Mouse (Mus musculus): ENCODE results near the gene Gtf2a1l. TPM values are rescaled to one million over a fixed set of nuclear protein-coding genes. Genes with fewer than 3 reads are reported as not detected.
A peak's percentile ranks its signal among the peaks of the same experiment; 100 is the strongest.

Gtf2a1l gene
- polyA plus RNA-seq, 1 experiment from 2014 or later = not detected

- ATAC-seq (ENCODE audit: insufficient number of reproducible peaks, insufficient read depth, low FRiP score, low read depth) = no peak
- peak overlapping the region; percentile 27 to 32; a peak in 3 of 4 replicates for H3K4me3 ChIP-seq (ENCODE audit: control insufficient read depth in 1 of 2, insufficient read depth in 1 of 2, low read depth in 1 of 2, low read length in 2 of 2)
- no peaks in the 10 kb centered on the region for H3K27me3 ChIP-seq (ENCODE audit: control insufficient read depth, insufficient read depth, low read length)
- H3K4me2 ChIP-seq (ENCODE audit: low read length) = peak overlapping the region; percentile 54
- WGBS = 26% methylated on average over 7 of the region's 7 CpGs
- peak overlapping the region; percentile 60 for H3K9ac ChIP-seq (ENCODE audit: low read length)
- peaks cover 39 to 57% of the 10 kb centered on the region in 2 experiments for H3K4me1 ChIP-seq (ENCODE audit: control insufficient read depth in 2 of 2, insufficient read depth in 2 of 2, low read length in 2 of 2)
- peak overlapping the region; percentile 81 to 94 for H3K27ac ChIP-seq (replicated peaks in 1 of 2; ENCODE audit: control insufficient read depth in 1 of 2, insufficient read depth in 1 of 2, low read depth in 2 of 2, low read length in 2 of 2)
- H3K9me3 ChIP-seq (ENCODE audit: control insufficient read depth, low read length) = no peaks in the 10 kb centered on the region
- 0 out of 2 replicates have a peak, but pooled peaks cover 7% of the 10 kb centered on the region for H3K36me3 ChIP-seq (ENCODE audit: control insufficient read depth, insufficient read depth, low read length)
Measured at GRCm38 (mm10) chr17:88626347-88626811, 42.1 kb upstream of the Gtf2a1l start.

GRCm38 (mm10) chr17:88627150-88627549 lies 41.3 kb upstream of the Gtf2a1l start:
- Histone ChIP-seq H3K27ac (replicated peaks in 1 of 2; ENCODE audit: control insufficient read depth in 1 of 2, insufficient read depth in 1 of 2, low read depth in 2 of 2, low read length in 2 of 2) (peak overlapping the region; percentile 81 to 94), H3K36me3 (ENCODE audit: control insufficient read depth, insufficient read depth, low read length) (0 out of 2 replicates have a peak, but pooled peaks cover 4% of the 10 kb centered on the region), H3K27me3 (ENCODE audit: control insufficient read depth, insufficient read depth, low read length) (no peaks in the 10 kb centered on the region), H3K9me3 (ENCODE audit: control insufficient read depth, low read length) (no peaks in the 10 kb centered on the region), H3K4me2 (ENCODE audit: low read length) (peak overlapping the region; percentile 54), H3K4me3 (ENCODE audit: control insufficient read depth in 1 of 2, insufficient read depth in 1 of 2, low read depth in 1 of 2, low read length in 2 of 2) (peak overlapping the region; percentile 27 to 32), H3K4me1 (ENCODE audit: control insufficient read depth in 2 of 2, insufficient read depth in 2 of 2, low read length in 2 of 2) (peaks cover 39 to 64% of the 10 kb centered on the region in 2 experiments), H3K9ac (ENCODE audit: low read length) (peak overlapping the region; percentile 60)
- ATAC-seq (ENCODE audit: insufficient number of reproducible peaks, insufficient read depth, low FRiP score, low read depth) = no peak
- 56% methylated on average over 7 of the region's 7 CpGs for WGBS

- Histone ChIP-seq H3K36me3 (ENCODE audit: control insufficient read depth, insufficient read depth, low read length) (0 out of 2 replicates have a peak, but pooled peaks cover 7% of the 10 kb centered on the region), H3K4me1 (ENCODE audit: control insufficient read depth in 2 of 2, insufficient read depth in 2 of 2, low read length in 2 of 2) (peaks cover 39 to 64% of the 10 kb centered on the region in 2 experiments), H3K9ac (ENCODE audit: low read length) (peak overlapping the region; percentile 6; the same call in 1 of the 2 replicates), H3K4me2 (ENCODE audit: low read length) (peak overlapping the region; percentile 54), H3K4me3 (ENCODE audit: control insufficient read depth in 1 of 2, insufficient read depth in 1 of 2, low read depth in 1 of 2, low read length in 2 of 2) (no peak overlapping the region), H3K27ac (replicated peaks in 1 of 2; ENCODE audit: control insufficient read depth in 1 of 2, insufficient read depth in 1 of 2, low read depth in 2 of 2, low read length in 2 of 2) (peak overlapping the region; percentile 55 to 94; a peak in 3 of 4 replicates), H3K9me3 (ENCODE audit: control insufficient read depth, low read length) (no peaks in the 10 kb centered on the region), H3K27me3 (ENCODE audit: control insufficient read depth, insufficient read depth, low read length) (no peaks in the 10 kb centered on the region)
- whole genome bisulfite sequencing = 24% methylated on average over 10 of the region's 10 CpGs
- ATAC-seq (ENCODE audit: insufficient number of reproducible peaks, insufficient read depth, low FRiP score, low read depth) = peak; percentile 80
Measured at GRCm38 (mm10) chr17:88628676-88629380, 39.6 kb upstream of the Gtf2a1l start.

GRCm38 (mm10) chr17:88629381-88629759 lies 39.1 kb upstream of the Gtf2a1l start:
- peak overlapping the region; percentile 54 for H3K4me2 ChIP-seq (ENCODE audit: low read length)
- 0 out of 2 replicates have a peak, but pooled peaks cover 4% of the 10 kb centered on the region for H3K36me3 ChIP-seq (ENCODE audit: control insufficient read depth, insufficient read depth, low read length)
- peak overlapping the region in 1 of 2 experiments; percentile 3; a peak in 1 of 4 replicates for H3K4me3 ChIP-seq (ENCODE audit: control insufficient read depth in 1 of 2, insufficient read depth in 1 of 2, low read depth in 1 of 2, low read length in 2 of 2)
- H3K9ac ChIP-seq (ENCODE audit: low read length) = peak overlapping the region; percentile 6; the same call in 1 of the 2 replicates
- WGBS = 10% methylated on average over 4 of the region's 4 CpGs
- no peaks in the 10 kb centered on the region for H3K9me3 ChIP-seq (ENCODE audit: control insufficient read depth, low read length)
- ATAC-seq (ENCODE audit: insufficient number of reproducible peaks, insufficient read depth, low FRiP score, low read depth) = peak; percentile 71
- no peaks in the 10 kb centered on the region for H3K27me3 ChIP-seq (ENCODE audit: control insufficient read depth, insufficient read depth, low read length)
- H3K27ac ChIP-seq (replicated peaks in 1 of 2; ENCODE audit: control insufficient read depth in 1 of 2, insufficient read depth in 1 of 2, low read depth in 2 of 2, low read length in 2 of 2) = peak overlapping the region; percentile 90 to 94
- peaks cover 39 to 64% of the 10 kb centered on the region in 2 experiments for H3K4me1 ChIP-seq (ENCODE audit: control insufficient read depth in 2 of 2, insufficient read depth in 2 of 2, low read length in 2 of 2)

- Histone ChIP-seq H3K27me3 (ENCODE audit: control insufficient read depth, insufficient read depth, low read length) (no peaks in the 10 kb centered on the region), H3K4me3 (ENCODE audit: control insufficient read depth in 1 of 2, insufficient read depth in 1 of 2, low read depth in 1 of 2, low read length in 2 of 2) (no peak overlapping the region), H3K9ac (ENCODE audit: low read length) (peak overlapping the region; percentile 64), H3K27ac (replicated peaks in 1 of 2; ENCODE audit: control insufficient read depth in 1 of 2, insufficient read depth in 1 of 2, low read depth in 2 of 2, low read length in 2 of 2) (peak overlapping the region; percentile 90 to 94), H3K9me3 (ENCODE audit: control insufficient read depth, low read length) (no peaks in the 10 kb centered on the region), H3K36me3 (ENCODE audit: control insufficient read depth, insufficient read depth, low read length) (0 out of 2 replicates have a peak, but pooled peaks cover 4% of the 10 kb centered on the region), H3K4me1 (ENCODE audit: control insufficient read depth in 2 of 2, insufficient read depth in 2 of 2, low read length in 2 of 2) (peaks cover 39 to 64% of the 10 kb centered on the region in 2 experiments), H3K4me2 (ENCODE audit: low read length) (peak overlapping the region; percentile 54)
- WGBS = 27% methylated on average over 11 of the region's 11 CpGs
- ATAC-seq (ENCODE audit: insufficient number of reproducible peaks, insufficient read depth, low FRiP score, low read depth) = no peak
Measured at GRCm38 (mm10) chr17:88629931-88630553, 38.4 kb upstream of the Gtf2a1l start.

GRCm38 (mm10) chr17:88630554-88630948 lies 37.9 kb upstream of the Gtf2a1l start:
- no peaks in the 10 kb centered on the region for H3K27me3 ChIP-seq (ENCODE audit: control insufficient read depth, insufficient read depth, low read length)
- no peaks in the 10 kb centered on the region for H3K9me3 ChIP-seq (ENCODE audit: control insufficient read depth, low read length)
- peaks cover 9% of the 10 kb centered on the region for H3K36me3 ChIP-seq (ENCODE audit: control insufficient read depth, insufficient read depth, low read length)
- H3K4me1 ChIP-seq (ENCODE audit: control insufficient read depth in 2 of 2, insufficient read depth in 2 of 2, low read length in 2 of 2) = peaks cover 34 to 59% of the 10 kb centered on the region in 2 experiments
- WGBS = 58% methylated on average over 3 of the region's 3 CpGs
- peak overlapping the region; percentile 90 to 94 for H3K27ac ChIP-seq (replicated peaks in 1 of 2; ENCODE audit: control insufficient read depth in 1 of 2, insufficient read depth in 1 of 2, low read depth in 2 of 2, low read length in 2 of 2)
- H3K4me2 ChIP-seq (ENCODE audit: low read length) = peak overlapping the region; percentile 54
- ATAC-seq (ENCODE audit: insufficient number of reproducible peaks, insufficient read depth, low FRiP score, low read depth) = no peak
- no peak overlapping the region for H3K9ac ChIP-seq (ENCODE audit: low read length)
- H3K4me3 ChIP-seq (ENCODE audit: control insufficient read depth in 1 of 2, insufficient read depth in 1 of 2, low read depth in 1 of 2, low read length in 2 of 2) = no peak overlapping the region

- no peaks in the 10 kb centered on the region for H3K27me3 ChIP-seq (ENCODE audit: control insufficient read depth, insufficient read depth, low read length)
- H3K36me3 ChIP-seq (ENCODE audit: control insufficient read depth, insufficient read depth, low read length) = peaks cover 24% of the 10 kb centered on the region
- no peak overlapping the region for H3K9ac ChIP-seq (ENCODE audit: low read length)
- no peak for ATAC-seq (ENCODE audit: insufficient number of reproducible peaks, insufficient read depth, low FRiP score, low read depth)
- 81% methylated on average over 3 of the region's 3 CpGs for WGBS
- H3K27ac ChIP-seq (replicated peaks in 1 of 2; ENCODE audit: control insufficient read depth in 1 of 2, insufficient read depth in 1 of 2, low read depth in 2 of 2, low read length in 2 of 2) = no peak overlapping the region
- no peak overlapping the region for H3K4me2 ChIP-seq (ENCODE audit: low read length)
- H3K4me3 ChIP-seq (ENCODE audit: control insufficient read depth in 1 of 2, insufficient read depth in 1 of 2, low read depth in 1 of 2, low read length in 2 of 2) = no peak overlapping the region
- H3K9me3 ChIP-seq (ENCODE audit: control insufficient read depth, low read length) = no peaks in the 10 kb centered on the region
- H3K4me1 ChIP-seq (ENCODE audit: control insufficient read depth in 2 of 2, insufficient read depth in 2 of 2, low read length in 2 of 2) = peaks cover 18 to 42% of the 10 kb centered on the region in 2 experiments
Measured at GRCm38 (mm10) chr17:88632631-88633030, 35.8 kb upstream of the Gtf2a1l start.
